ENCODE assay signal across 14 mouse cellular contexts in genomic region chr17:87254384-87254783, GRCm38 (mm10).
"Had no signal": no experiment of that assay in that cellular context is flagged by ENCODE, and none has a peak within 500 bp of the region (broad histone marks: within the 10 kb centered on the region; RNA-seq: fewer than 3 reads in every experiment).

No protein-coding gene starts in this region.

- H3K4me3 ChIP-seq: kidney, embryonic 15.5 days; limb, embryonic 15.5 days; liver, embryonic 12.5 days; midbrain, embryonic 10.5 days; myocyte; stomach, embryonic 15.5 days had no signal

- H3K27me3 ChIP-seq: kidney, embryonic 15.5 days; limb, embryonic 15.5 days; liver, embryonic 12.5 days; stomach, embryonic 15.5 days had no signal

- H3K9ac ChIP-seq: kidney, embryonic 15.5 days; limb, embryonic 15.5 days; liver, embryonic 12.5 days; lung, embryonic 14.5 days; stomach, embryonic 15.5 days had no signal

- H3K27ac ChIP-seq: kidney, embryonic 15.5 days; limb, embryonic 15.5 days; liver, embryonic 12.5 days; midbrain, embryonic 10.5 days; stomach, embryonic 15.5 days had no signal

- H3K4me2 ChIP-seq: kidney, embryonic 15.5 days; limb, embryonic 15.5 days; liver, embryonic 12.5 days; lung, embryonic 14.5 days; stomach, embryonic 15.5 days had no signal

- DNase-seq: kidney, adult 2 months; kidney, postnatal 14 days; lung, embryonic 14.5 days; lung, postnatal 10 days; lung, postnatal 4 days; midbrain, embryonic 14.5 days; right cerebral cortex, postnatal 14 days had no signal

- H3K9me3 ChIP-seq: kidney, embryonic 15.5 days; limb, embryonic 15.5 days; liver, embryonic 12.5 days; midbrain, embryonic 10.5 days; stomach, embryonic 15.5 days had no signal

- H3K4me1 ChIP-seq: kidney, embryonic 15.5 days; liver, embryonic 12.5 days; midbrain, embryonic 10.5 days; stomach, embryonic 15.5 days had no signal

- ATAC-seq: intestine, embryonic 16.5 days; liver, embryonic 12.5 days had no signal
